ENCODE assay signal across 9 mouse cellular contexts in genomic region chr13:119754635-119755020, GRCm38 (mm10). TPM values are rescaled to one million over a fixed set of nuclear protein-coding genes. Genes with fewer than 3 reads are reported as not detected.
A peak's percentile ranks its signal among the peaks of the same experiment; 100 is the strongest.
DNase-seq lines count a peak whose midpoint lies in the region; ATAC-seq and TF ChIP-seq lines count a peak whose summit lies in the region.
"Had no signal": no experiment of that assay in that cellular context is flagged by ENCODE, and none has a peak within 500 bp of the region (broad histone marks: within the 10 kb centered on the region; RNA-seq: fewer than 3 reads in every experiment).

No protein-coding gene starts in this region.

- no peak for DNase-seq in heart, adult 18-20 months
- peak; percentile 48 for DNase-seq in brain, embryonic 14.5 days (ENCODE audit: low read depth)
- DNase-seq in midbrain, embryonic 14.5 days, result no peak
- no peak for DNase-seq in urinary bladder, postnatal 14 days (ENCODE audit: low spot score)
- DNase-seq in kidney, postnatal 4 days, result no peak
- DNase-seq in thymus, adult 18-20 months, result no peak
- DNase-seq: liver, embryonic 13.5 days had no signal

- H3K27ac ChIP-seq in heart, embryonic 16.5 days (ENCODE audit: low read length), result no peak overlapping the region
- H3K27ac ChIP-seq in hindbrain, embryonic 13.5 days, result peak overlapping the region; percentile 78; the same call in 1 of the 2 replicates
- no peak overlapping the region for H3K27ac ChIP-seq in midbrain, embryonic 14.5 days (replicated peaks; ENCODE audit: low read depth, low read length)
- H3K27ac ChIP-seq: liver, embryonic 13.5 days had no signal

- no peak for ATAC-seq in heart, embryonic 16.5 days (replicated peaks; ENCODE audit: extremely low read depth, insufficient read depth, low FRiP score)
- ATAC-seq in hindbrain, embryonic 13.5 days (ENCODE audit: low FRiP score), result no peak
- ATAC-seq in midbrain, embryonic 14.5 days (ENCODE audit: low FRiP score, low TSS enrichment), result no peak

- TF ChIP-seq POLR2A in brain, embryonic 14.5 days (IDR thresholded peaks at IDR 0.05; ENCODE audit: borderline replicate concordance, extremely low read depth, insufficient read depth, insufficient read length, poor library complexity, severe bottlenecking), result no peak

- no peaks in the 10 kb centered on the region for H3K36me3 ChIP-seq in heart, embryonic 16.5 days (ENCODE audit: control insufficient read depth, insufficient read depth)
- no peaks in the 10 kb centered on the region for H3K36me3 ChIP-seq in hindbrain, embryonic 13.5 days
- H3K36me3 ChIP-seq in midbrain, embryonic 14.5 days (ENCODE audit: control insufficient read depth, insufficient read depth, low read length), result no peaks in the 10 kb centered on the region
- H3K36me3 ChIP-seq: liver, embryonic 13.5 days had no signal

- H3K9ac ChIP-seq in heart, embryonic 16.5 days (ENCODE audit: low read length), result no peak overlapping the region
- peak overlapping the region; percentile 86 for H3K9ac ChIP-seq in hindbrain, embryonic 13.5 days
- no peak overlapping the region for H3K9ac ChIP-seq in midbrain, embryonic 14.5 days (replicated peaks; ENCODE audit: low read length)

- no peak for TF ChIP-seq CTCF in brain, embryonic 14.5 days (IDR thresholded peaks at IDR 0.05; ENCODE audit: borderline replicate concordance, extremely low read depth, insufficient read depth, insufficient read length)

- no peaks in the 10 kb centered on the region for H3K9me3 ChIP-seq in heart, embryonic 16.5 days (replicated peaks; ENCODE audit: control insufficient read depth, low read length)
- no peaks in the 10 kb centered on the region for H3K9me3 ChIP-seq in hindbrain, embryonic 13.5 days
- H3K9me3 ChIP-seq in midbrain, embryonic 14.5 days (ENCODE audit: control insufficient read depth, low read length), result no peaks in the 10 kb centered on the region
- H3K9me3 ChIP-seq: liver, embryonic 13.5 days had no signal

- peak overlapping the region; percentile 95 for H3K4me2 ChIP-seq in heart, embryonic 16.5 days (ENCODE audit: low read depth, low read length)
- H3K4me2 ChIP-seq in hindbrain, embryonic 13.5 days, result peak overlapping the region; percentile 92
- peak overlapping the region; percentile 96 for H3K4me2 ChIP-seq in midbrain, embryonic 14.5 days (ENCODE audit: low read length)

- peaks cover 14% of the 10 kb centered on the region for H3K4me1 ChIP-seq in heart, embryonic 16.5 days (ENCODE audit: control insufficient read depth, insufficient read depth, low read length)
- peaks cover 22% of the 10 kb centered on the region for H3K4me1 ChIP-seq in hindbrain, embryonic 13.5 days (replicated peaks)
- H3K4me1 ChIP-seq in midbrain, embryonic 14.5 days (ENCODE audit: control insufficient read depth, insufficient read depth, low read length), result peaks cover 15% of the 10 kb centered on the region

- H3K4me3 ChIP-seq in heart, embryonic 16.5 days (ENCODE audit: low read length), result peak overlapping the region; percentile 78
- peak overlapping the region; percentile 66 for H3K4me3 ChIP-seq in hindbrain, embryonic 13.5 days
- peak overlapping the region; percentile 54 for H3K4me3 ChIP-seq in midbrain, embryonic 14.5 days (replicated peaks; ENCODE audit: low read depth, low read length)

- WGBS in heart, embryonic 16.5 days, result 36% methylated on average over 3 of the region's 3 CpGs
- WGBS in hindbrain, embryonic 13.5 days, result 32% methylated on average over 3 of the region's 3 CpGs
- WGBS in midbrain, embryonic 14.5 days, result 18% methylated on average over 3 of the region's 3 CpGs

- H3K27me3 ChIP-seq in heart, embryonic 16.5 days (ENCODE audit: control insufficient read depth, insufficient read depth, low read length), result no peaks in the 10 kb centered on the region
- H3K27me3 ChIP-seq in hindbrain, embryonic 13.5 days, result no peaks in the 10 kb centered on the region
- no peaks in the 10 kb centered on the region for H3K27me3 ChIP-seq in midbrain, embryonic 14.5 days (ENCODE audit: control insufficient read depth, insufficient read depth, low read length)

RNA-seq across cellular contexts. Expression of gene Nim1k, which starts 1.1 kb away (rescaled TPM):
- 0.69 and 1.1 TPM in 2 replicates for polyA plus RNA-seq in heart, embryonic 16.5 days (2015; fragmentation: Nextera tagmentation; extraction: Ambion mirVana)
- 1 to 10 TPM in 1 of 2 experiments, under 1 TPM in 1; 0.98 to 1.4 TPM for total RNA-seq in heart, adult 18-20 months (2021)
- 1.1 and 1.8 TPM in 2 replicates for polyA plus RNA-seq in brain, embryonic 14.5 days (2012; rRNA removed)
- 3.0 and 3.7 TPM in 2 replicates for polyA plus RNA-seq in hindbrain, embryonic 13.5 days (2015; fragmentation: Nextera tagmentation; extraction: Ambion mirVana)
- 3.8 and 4.4 TPM in 2 replicates for polyA plus RNA-seq in midbrain, embryonic 14.5 days (2014; fragmentation: Nextera tagmentation; extraction: Ambion mirVana)

RNA-seq across cellular contexts. Expression of gene Zfp131, which starts 36.1 kb away (rescaled TPM):
- 21.2 and 22.8 TPM in 2 replicates for polyA plus RNA-seq in heart, embryonic 16.5 days (2015; fragmentation: Nextera tagmentation; extraction: Ambion mirVana)
- total RNA-seq in heart, adult 18-20 months (2021), result 10 to 100 TPM; 19.6 to 19.8 TPM
- polyA plus RNA-seq in brain, embryonic 14.5 days (2012; rRNA removed), result 27.2 and 33.4 TPM in 2 replicates
- 38.2 and 39.9 TPM in 2 replicates for polyA plus RNA-seq in hindbrain, embryonic 13.5 days (2015; fragmentation: Nextera tagmentation; extraction: Ambion mirVana)
- polyA plus RNA-seq in midbrain, embryonic 14.5 days (2014; fragmentation: Nextera tagmentation; extraction: Ambion mirVana), result 35.2 and 36.3 TPM in 2 replicates
